Mouse (Mus musculus): ENCODE results near the gene 1700023F06Rik.

Gene 1700023F06Rik

DNA sequence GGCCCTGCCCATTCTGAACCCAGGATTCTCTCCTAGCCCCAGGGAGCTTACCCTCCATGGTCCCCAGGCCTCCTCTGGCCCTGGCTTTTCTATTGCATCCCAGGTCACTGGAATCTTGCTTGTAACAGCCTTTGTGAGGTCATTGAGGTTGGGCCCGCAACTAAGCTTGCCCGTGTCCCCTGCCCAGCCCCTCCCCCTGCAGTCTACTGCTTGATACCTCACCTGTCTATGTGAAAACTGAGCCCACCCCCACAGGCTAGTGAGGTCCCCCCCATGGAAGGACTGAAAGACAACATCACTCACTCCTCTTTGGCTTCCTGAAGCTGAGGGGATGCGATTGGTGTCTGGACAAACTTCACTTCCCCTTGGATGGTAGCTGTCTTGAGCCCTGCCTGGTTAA, at the start of gene 1700023F06Rik:
1700023F06Rik (minus strand) TSS at position 101 of the 400 bp plus-strand sequence.
- DNase-seq (ENCODE audit: low spot score in 2 of 2), result no peak

DNA sequence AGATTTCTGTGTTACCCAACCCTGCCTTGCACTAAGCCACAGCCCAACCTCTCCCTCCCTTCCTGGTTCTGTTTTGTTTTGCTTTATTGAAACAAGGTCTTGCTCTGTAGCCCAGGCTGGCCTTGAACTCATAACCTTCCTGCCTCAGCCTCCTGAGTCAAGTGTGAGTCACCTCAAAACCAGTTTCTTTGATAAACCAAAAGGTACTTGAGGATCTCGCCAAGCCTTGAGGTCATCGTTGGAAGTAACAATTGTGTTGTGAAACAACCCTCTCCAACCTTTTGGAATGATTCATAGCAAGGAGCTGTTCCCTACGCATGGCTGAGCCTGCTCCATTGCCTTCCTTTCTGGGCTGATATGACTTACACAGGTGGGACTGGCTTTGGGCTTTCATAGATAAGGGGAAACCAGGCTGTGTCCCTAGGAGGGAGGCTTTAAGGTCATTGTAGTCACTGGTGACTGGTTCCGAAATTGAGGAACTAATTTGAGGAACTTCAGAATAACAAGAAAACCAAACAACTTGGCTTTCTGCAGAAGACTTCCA, 49.7 kb upstream of the 1700023F06Rik start:
- DNase-seq (ENCODE audit: low spot score in 2 of 2), result no peak

DNA sequence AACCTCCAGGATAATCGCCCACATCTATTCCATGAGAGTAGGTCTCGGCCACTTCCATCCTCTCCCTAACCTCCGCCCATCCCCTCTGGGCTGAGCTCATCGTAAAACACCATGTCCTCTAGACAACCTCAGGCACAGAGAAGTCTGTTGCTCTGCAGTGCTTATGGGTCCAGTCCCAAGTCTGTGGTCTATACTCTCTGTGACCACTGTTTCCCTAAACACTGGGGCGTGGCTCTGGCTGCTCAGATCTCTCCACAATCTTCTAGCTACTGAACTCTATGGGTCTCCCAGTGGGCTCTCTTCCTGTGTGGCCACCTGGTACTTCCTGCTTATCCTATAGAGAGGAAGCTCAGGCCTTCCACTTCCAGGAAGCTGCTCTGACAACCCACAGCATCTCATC, 45.2 kb upstream of the 1700023F06Rik start:
- DNase-seq (ENCODE audit: low spot score in 2 of 2), result no peak

DNA sequence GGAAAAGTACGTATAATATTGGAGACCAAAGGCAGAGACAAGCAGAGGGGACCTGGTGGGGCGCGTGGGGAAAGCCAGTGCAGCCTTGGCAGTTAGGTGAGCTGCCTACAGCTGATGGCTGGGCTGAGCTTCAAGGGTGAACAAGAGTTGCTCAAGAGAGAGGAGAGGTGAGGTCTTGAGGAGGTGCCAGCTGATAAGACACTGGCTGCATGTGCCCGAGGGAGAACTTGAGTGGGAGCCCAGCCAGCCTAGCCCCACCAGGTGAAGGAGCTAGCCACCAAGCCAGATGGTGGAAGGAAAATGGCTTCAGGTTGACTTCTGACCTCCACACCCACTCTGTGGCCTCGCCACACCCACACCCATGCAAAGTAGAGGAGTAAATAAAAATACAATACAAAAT, 44.0 kb upstream of the 1700023F06Rik start:
- DNase-seq (ENCODE audit: low spot score in 2 of 2), result no peak

DNA sequence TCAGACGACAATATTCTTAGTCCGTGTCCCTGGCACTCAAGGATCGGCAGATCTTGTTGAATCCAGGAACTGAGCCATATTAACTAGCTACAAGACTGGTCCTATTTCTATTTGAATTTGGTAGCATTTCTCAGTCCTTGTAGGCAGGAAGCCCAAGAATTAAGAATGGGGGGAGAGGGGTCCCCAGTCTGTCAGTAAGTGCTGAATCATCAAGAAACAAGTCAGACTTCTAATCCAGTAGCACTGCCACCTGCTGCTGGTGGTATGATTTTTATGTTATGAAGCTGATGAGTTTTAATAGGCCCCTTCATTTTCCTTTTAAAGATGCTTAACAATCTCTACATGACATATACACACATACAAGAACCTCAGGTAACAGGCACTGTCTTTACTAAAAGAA, 42.0 kb upstream of the 1700023F06Rik start:
- no peak for DNase-seq (ENCODE audit: low spot score in 2 of 2)

GRCm38 (mm10) chr11:103249509-103249908, 41.2 kb upstream of the 1700023F06Rik start:
- no peak for DNase-seq (ENCODE audit: low spot score in 2 of 2)

DNA sequence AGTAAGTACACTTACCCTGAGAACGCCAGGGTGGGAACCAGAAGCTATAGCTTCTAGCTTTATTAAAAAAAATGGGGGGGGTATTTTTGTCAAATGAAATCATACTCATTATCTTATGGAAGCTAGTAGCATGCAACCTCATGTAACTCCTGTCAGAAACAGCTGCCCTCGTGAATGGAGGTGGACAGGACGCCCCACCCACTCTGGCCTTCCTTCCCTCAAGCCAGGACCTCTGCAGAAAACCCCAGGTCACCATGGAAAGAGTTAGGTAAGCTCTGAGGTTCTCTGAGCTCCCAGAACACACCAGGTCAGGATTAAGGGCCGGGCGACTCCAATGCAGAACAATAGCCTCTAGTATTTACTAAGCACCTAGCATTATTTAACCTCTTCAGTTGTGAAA, 40.5 kb upstream of the 1700023F06Rik start:
- no peak for DNase-seq (ENCODE audit: low spot score in 2 of 2)

DNA sequence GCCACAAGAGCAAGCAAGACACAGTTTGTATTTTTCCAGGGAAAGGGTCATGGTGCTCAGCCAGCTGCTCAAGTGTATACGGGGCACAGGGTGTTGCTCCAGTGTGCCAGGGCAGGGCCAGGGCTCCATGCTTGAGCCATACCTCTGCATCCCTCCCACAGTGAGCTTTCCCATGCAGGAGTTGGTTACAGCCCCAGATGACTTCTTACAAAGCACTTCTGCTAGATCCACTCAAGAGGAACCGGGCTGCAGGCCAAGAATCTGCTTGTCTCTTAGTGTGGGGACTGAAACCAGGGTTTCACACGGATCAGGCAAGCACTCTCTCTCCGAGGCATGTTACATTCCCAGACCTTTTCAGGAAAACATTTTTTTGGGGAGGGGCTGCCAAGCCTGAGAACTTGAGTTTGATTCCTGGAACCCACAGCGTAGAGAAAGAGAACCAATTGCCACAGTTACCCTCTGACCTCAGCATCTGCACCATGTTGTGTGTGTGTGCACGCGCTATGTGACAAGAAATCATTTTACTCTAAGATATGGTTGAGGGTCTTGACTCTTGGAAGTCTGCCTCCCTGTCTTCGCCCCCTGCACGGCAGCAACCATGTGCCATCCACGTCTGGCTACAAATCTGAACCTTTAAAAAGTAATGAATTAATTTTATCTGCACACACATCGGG, 39.3 kb upstream of the 1700023F06Rik start:
- DNase-seq (ENCODE audit: low spot score in 2 of 2), result no peak

- no peak for DNase-seq (ENCODE audit: low spot score in 2 of 2)
These were observed 38.5 kb upstream of the 1700023F06Rik start for GRCm38 (mm10) chr11:103246731-103247290.

DNA sequence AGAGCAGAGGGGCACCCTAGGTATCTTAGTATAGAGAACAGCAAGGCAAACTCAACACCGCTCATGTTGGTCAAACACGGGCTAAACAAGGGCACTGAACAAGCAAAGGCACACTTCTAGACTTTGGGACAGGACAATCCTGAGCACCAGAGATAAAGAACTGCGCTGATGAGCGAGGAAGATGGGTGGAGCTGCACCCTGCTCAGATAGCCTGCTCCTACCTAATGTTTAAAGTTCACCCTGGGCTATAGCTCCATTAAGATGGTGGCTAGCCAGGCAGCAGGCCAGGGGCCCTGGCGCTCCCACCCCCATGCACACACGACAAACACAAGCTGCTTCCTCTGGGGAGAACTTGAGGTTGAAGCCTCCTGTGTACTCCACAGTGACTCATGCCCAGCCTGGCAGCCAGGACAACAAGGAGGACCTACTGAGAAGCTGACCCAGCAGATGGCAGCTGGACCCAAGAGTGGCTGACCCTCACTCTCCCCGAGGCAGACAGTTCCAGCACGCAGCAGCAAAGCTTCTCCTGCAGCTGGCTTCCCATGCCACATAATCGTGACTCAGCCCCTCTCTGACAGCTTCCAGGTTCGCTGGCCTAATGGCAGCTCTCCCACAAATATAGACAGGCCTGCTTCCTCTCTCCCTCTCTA, 37.8 kb upstream of the 1700023F06Rik start:
- peak; percentile 43 to 46 for DNase-seq (ENCODE audit: low spot score in 2 of 2)

DNA sequence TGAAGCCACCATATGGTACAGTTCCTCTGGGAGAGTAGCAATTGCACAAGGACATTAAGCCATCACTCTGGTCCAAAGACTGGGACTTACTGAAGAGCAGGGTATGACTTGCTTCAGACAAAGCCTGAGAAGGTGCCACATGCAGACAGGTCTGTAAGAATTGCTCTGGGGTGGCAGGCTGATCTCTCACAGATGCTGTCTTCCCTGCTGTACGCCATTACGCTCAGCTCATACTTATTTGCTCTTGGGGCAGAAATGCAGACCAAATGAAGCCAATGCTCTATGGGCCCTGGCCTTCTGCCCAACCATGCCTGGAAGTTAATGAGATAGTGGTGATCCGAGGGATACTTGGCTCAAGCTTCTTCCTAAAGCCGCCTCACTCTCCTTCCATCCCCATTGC, 36.5 kb upstream of the 1700023F06Rik start:
- DNase-seq (ENCODE audit: low spot score in 2 of 2), result no peak

GRCm38 (mm10) chr11:103240740-103241139, 32.4 kb upstream of the 1700023F06Rik start:
- DNase-seq (ENCODE audit: low spot score in 2 of 2), result no peak

GRCm38 (mm10) chr11:103237757-103238156, 29.4 kb upstream of the 1700023F06Rik start:
- DNase-seq (ENCODE audit: low spot score in 2 of 2), result no peak

DNA sequence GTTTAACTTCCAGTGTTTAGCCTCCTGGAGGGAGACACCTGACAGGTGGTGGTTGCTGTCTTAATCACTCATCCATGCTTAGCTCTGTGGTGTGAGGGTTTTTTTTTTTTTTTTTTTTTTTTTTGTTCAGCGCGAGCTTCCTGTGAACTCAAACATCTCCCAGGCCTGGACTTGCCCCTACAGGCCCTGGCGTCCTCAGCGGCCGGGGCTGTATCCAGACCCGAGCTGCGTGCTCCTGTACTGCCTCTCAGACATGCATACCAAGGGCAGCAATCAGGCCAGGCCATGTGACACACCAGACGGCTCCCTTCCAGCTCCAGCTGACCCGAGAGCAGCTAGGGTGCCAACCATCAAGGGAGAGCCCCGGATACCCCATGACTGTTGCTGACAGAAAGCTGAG, 28.5 kb upstream of the 1700023F06Rik start:
- peak; percentile 74 to 83 for DNase-seq (ENCODE audit: low spot score in 2 of 2)

DNA sequence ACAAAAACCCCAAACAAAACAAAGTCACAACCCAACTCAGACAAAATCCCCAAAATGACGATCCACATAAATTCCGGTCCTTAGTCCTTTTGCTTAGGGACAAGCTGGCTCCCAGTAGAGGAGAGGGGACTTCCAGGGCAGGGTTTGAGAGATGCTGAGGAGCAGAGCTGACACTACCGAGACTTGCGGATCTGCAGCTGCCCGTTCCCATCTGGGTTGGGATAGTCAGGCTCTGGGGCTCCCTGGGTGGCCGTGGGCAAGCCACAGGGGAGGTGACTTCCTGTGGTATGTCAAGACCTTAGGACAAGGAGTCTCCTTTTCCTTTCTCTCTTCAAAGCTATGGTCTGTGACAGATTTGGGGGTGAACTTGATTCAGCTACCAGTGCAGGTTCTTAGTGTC, 28.1 kb upstream of the 1700023F06Rik start:
- no peak for DNase-seq (ENCODE audit: low spot score in 2 of 2)

- DNase-seq (ENCODE audit: low spot score in 2 of 2), result no peak
These were observed 27.3 kb upstream of the 1700023F06Rik start for GRCm38 (mm10) chr11:103235702-103236101.

DNA sequence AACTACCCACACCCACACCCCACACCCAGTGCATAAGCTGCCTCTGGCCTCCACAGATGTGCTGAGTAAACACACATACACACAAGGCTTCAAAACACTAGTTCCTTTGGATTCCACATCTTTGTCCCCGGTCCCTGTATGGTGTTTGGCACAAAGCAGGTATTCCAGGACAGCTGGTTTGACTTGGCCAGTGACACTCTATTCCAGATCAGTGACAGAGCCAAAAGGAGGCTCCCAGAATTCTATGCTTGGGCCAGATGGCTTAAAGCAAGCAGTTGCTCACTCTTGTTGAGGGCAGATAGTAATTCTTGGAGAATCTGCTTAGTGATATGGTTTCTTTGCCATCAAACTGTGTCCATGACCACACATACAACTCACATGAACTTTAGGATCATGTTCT, 26.1 kb upstream of the 1700023F06Rik start:
- DNase-seq (ENCODE audit: low spot score in 2 of 2), result no peak

DNA sequence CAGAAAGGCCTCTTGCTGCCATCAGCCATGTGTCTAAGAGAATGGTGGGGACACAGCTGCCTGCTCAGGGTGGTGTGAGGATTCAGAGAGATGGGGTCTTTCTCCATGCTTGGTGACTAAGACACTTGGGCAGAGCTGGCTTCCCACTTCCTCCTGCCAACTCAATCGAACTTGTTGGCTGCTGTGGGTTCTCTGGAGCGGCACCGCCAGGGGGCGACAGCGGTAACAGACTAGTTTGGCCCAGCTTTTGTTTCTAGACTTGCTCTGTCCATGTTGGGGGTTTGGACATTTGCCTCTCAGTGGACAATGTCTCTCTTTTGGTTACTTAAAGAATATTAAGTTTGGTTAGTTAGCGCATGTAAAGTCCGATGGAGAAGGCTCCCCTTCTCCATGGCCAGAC, 24.6 kb upstream of the 1700023F06Rik start:
- peak; percentile 68 to 71 for DNase-seq (ENCODE audit: low spot score in 2 of 2)

DNA sequence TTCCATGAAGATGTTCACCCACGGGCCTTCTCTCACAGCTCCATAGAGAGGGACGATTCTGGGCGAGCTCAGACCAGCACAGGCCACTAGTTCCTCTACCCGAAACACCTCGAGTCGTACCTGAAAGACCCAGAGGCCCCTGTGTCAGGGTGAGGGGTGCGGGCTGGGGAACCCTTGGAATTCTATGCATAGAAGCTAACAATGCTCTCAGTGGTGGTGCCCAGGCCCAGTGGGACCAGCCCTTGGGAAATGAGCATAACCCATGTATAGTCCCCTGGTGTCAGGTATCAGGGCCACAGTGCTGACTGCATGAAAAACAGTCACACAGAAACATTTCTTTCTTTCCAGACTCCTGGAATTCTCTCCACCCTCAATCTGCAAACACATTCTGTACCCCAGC, 23.0 kb upstream of the 1700023F06Rik start:
- DNase-seq (ENCODE audit: low spot score in 2 of 2), result no peak

DNA sequence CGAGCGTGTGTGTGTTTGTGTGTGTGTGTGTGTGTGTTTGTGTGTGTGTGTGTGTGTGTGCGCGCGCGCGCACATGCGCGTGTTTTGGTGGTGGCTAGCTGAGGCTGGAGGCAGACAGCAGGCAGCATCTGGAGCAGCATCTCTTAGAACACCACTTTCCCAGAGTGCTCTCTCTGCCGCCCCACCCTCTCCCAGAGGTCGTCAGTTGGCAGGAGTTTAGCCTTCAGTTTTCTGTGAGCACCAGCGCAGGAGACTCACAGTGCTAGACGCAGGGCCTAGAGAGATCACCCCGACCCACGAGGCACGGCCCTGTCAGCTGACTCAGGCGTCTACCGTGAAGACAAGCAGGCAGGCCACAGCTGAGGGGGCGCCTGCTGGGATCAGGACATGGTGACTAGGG, 22.3 kb upstream of the 1700023F06Rik start:
- no peak for DNase-seq (ENCODE audit: low spot score in 2 of 2)

- DNase-seq (ENCODE audit: low spot score in 2 of 2), result no peak
These were observed 21.2 kb upstream of the 1700023F06Rik start for GRCm38 (mm10) chr11:103229608-103230007.

GRCm38 (mm10) chr11:103223951-103224456, 15.6 kb upstream of the 1700023F06Rik start:
- DNase-seq (ENCODE audit: low spot score in 2 of 2), result no peak

- no peak for DNase-seq (ENCODE audit: low spot score in 2 of 2)
These were observed 15.1 kb upstream of the 1700023F06Rik start for GRCm38 (mm10) chr11:103223444-103223843.

Measured in urinary bladder, adult 18-20 months (tissue).